Mouse (Mus musculus) urinary bladder, adult 18-20 months (tissue): ENCODE results near the gene Gm42688.

Experiments used
- DNase-seq, 2 experiments: peaks; one replicate each; pipeline ENCODE4 v3.0.0; 2022; ENCODE audit warnings: low spot score in 2 of 2, mixed read lengths in 2 of 2

The Gm42688 gene

DNA sequence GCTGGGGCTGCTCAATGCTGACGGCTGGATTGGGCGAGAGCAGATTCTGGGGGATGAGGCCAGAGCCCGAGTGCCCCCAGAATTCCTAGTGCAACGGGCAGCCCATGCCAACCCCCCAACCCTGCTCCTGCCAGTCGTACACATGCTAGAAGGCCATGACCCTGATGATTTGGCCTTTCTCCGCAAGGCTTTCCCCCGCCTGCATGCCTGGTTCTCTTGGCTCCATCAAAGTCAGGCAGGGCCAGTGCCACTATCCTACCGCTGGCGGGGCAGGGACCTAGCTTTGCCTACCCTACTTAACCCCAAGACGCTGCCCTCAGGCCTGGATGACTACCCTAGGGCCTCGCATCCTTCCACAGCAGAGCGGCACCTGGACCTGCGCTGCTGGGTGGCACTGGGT, 16.2 kb downstream of the Gm42688 start:
- no peak for DNase-seq

DNA sequence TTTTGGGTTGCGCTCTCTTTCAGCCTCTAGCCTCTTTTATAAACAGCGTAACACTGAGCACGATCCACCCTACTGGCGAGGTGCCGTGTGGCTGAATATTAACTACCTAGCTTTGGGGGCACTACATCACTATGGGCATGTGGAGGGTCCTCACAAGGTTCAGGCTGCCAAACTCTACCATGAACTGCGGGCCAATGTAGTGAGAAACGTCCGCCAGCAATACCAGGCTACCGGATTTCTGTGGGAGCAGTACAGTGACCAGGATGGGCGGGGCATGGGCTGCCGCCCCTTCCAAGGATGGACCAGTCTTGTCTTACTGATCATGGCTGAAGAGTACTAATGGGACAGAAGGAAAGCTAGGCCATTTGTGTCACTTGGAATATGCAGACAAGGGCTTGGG, 17.0 kb downstream of the Gm42688 start:
- DNase-seq = no peak

GRCm38 (mm10) chr6:83118825-83119733, 17.7 kb downstream of the Gm42688 start:
- no peak for DNase-seq

GRCm38 (mm10) chr6:83119734-83120051, 18.3 kb downstream of the Gm42688 start:
- no peak for DNase-seq

DNA sequence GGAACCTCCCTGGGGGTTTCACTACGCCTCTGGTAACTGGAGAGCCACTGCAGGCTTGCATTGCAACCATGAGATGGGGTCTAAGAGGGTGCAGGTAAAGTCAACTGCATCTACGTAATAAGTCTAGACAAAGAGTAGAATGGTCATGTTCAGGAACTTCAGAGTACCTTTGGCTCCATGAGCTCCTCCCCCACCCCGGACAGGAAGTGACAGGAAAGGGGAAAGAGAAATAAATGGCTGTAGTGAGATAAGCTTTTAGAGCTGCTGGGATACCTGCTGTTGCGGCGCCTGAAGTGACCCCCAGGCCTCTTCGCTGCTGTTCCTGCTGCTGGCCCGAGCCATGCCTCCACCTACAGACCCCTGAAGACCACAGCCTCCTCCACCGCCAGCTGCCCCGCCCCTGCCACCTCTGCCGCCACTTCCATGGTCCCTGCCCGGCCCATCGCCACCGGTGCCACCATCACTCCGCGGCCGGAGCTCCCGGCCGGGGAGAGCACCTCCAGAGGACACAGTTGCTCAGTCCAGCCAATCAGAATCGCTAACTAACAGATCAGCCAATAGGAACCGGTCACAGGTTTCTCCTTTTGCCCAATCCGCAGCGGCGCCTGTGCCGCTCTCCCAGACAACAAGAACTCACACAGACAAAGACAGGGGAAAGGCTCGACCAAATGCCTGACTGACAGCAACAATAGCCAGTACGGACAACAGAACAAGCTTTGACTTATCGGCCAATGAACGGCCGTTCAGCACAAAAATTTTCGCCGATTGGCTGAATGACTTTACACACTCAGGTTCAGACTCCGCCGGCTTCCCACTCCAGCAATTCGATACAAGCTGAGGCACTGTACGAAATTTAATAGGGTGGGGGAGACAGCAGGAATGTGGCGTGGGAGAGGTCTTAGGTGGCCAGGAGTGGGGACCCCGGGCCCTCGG, 19.8 kb downstream of the Gm42688 start, which contains the start of gene Wbp1:
Gene Wbp1, minus strand, starts transcription at position 630 of the 933 bp plus-strand sequence.
- DNase-seq = peak; percentile 78 to 94

- DNase-seq = no peak
Observed at GRCm38 (mm10) chr6:83121863-83122710, 20.7 kb downstream of the Gm42688 start.

- DNase-seq = no peak
Observed at GRCm38 (mm10) chr6:83122961-83123360, 21.5 kb downstream of the Gm42688 start.

- peak; percentile 88 to 89 for DNase-seq
Observed at GRCm38 (mm10) chr6:83124851-83125312, 23.5 kb downstream of the Gm42688 start.

DNA sequence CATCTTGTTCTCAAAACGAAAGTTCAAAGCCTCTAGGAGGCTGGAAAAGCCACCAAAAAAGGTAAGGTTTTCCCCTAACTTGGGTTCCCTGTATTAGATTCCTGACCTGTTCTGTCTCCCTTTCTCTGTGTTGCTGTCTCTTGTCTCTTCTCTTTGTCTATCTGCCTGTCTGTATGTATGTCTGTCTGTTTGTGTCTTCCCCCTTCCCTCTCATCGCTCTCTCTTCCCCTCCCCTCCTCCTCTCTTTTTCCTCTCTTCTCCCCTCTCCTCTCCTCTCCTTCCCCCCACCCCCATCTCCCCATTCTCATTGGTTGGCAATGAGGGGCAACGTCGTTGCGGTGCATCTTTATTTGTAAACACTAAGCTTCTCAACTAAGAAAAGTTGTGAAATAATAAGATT, 23.9 kb downstream of the Gm42688 start, which contains the start of gene Ino80b:
Gene Ino80b, minus strand, starts transcription at position 101 of the 400 bp plus-strand sequence.
- no peak for DNase-seq

DNA sequence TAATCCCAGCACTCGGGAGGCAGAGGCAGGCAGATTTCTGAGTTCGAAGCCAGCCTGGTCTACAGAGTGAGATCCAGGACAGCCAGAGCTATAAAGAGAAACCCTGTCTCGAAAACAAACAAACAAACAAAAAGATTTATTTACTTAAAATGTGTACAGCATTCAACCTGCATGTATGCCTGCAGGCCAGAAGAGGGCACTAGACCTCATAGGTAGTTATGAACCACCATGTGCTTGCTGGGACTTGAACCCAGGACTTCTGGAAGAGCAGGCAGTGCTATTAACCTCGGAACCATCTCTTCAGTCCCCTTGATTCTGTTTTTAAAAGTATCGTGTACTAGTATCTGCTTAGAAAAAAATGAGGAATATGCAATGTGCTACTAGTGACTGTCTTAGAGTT, 26.0 kb downstream of the Gm42688 start:
- DNase-seq = no peak

GRCm38 (mm10) chr6:83131469-83132034, 30.1 kb downstream of the Gm42688 start:
- no peak for DNase-seq

- no peak for DNase-seq
Observed at GRCm38 (mm10) chr6:83132176-83132919, 30.9 kb downstream of the Gm42688 start.

- DNase-seq = no peak
Observed at GRCm38 (mm10) chr6:83134226-83134625, 32.8 kb downstream of the Gm42688 start.

GRCm38 (mm10) chr6:83134951-83135513, 33.6 kb downstream of the Gm42688 start, which contains the start of gene Rtkn:
Gene Rtkn (plus strand): TSS chr6:83135463.
- no peak for DNase-seq

DNA sequence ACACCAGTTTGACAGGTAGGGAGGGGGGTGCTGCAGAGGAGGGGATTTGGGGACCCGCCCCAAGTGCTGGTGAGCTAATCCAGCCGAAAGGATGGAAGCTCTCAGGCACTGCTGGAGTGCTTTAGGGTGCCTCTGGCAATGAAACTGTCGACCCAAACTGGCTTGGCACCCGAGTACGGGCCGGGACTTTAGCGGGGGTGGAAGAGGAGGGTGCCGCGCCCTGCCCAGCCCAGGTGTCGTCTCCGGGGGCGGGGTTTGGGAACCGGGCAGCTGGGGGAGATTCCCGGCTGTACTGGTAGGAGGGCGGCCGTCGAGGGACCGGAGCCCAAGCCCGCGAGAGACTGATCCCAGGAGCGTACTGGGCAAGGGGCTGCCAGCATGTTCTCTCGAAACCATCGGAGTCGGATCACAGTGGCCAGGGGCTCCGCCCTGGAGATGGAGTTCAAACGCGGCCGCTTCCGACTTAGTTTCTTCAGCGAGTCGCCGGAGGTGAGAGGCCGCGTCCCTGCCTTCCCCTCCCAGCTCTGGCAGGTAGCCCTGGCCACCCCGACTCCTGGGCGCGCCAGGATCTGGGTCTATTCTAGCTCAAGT, 34.2 kb downstream of the Gm42688 start:
- peak in 1 of 2 experiments; percentile 36 for DNase-seq

DNA sequence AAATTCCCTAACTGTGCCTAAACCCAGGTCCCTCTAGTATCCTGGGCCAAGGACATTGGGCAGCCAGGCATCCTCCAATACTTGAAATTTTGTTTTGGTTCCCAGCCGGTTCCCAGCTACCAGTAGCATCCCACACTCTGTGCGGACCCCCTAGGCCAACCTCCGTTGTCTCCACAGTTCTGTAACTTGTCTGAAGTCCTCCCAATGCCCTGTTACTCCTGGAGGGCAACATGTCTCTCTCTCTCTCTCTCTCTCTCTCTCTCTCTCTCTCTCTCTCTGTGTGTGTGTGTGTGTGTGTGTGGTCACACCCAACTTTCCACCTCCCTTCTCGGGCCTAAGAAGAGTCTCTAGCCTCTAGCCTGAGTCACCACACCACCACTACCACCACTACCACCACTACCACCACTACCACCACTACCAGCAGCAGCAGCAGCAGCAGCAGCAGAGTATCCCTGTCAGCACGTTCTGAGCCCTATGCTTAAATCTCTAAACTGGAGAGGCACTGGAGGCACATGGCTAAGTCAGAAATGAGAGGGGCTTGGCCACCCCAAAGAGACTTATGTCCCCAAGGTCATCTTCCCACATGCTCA, 35.0 kb downstream of the Gm42688 start:
- DNase-seq = no peak

GRCm38 (mm10) chr6:83136881-83137575, 35.6 kb downstream of the Gm42688 start:
- DNase-seq = peak in 1 of 2 experiments; percentile 49

DNA sequence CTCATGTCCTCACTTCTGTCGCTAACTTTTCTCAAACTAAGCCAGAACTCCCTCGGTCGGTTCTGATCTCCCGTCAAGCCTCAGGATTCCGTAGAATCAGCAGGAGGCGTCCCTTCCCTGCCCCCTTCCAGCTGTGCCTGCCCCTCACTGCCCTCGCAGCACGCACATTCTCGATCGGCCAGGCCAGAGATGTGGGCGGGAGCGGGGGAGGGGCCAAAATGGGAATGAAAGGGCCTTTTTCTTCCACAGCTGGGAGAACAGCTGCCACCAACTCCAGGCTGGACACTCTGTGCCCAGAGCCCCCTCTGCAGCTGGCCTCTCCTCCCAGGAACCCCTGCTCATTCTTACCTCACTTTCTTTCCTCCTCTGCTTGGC, 36.1 kb downstream of the Gm42688 start:
- DNase-seq = peak in 1 of 2 experiments; percentile 77
